Mouse (Mus musculus) heart, embryonic 14.5 days (tissue): ENCODE data around the gene Ankrd33b. TPM values are rescaled to one million over a fixed set of nuclear protein-coding genes. Genes with fewer than 3 reads are reported as not detected.

Experiments used
- ATAC-seq: fragments of 200-750 bp; cut with Nextera tagmentation; 2 replicates; pipeline ENCODE4 v1.8.0; 2017; ENCODE audit warnings: low read depth, moderate TSS enrichment; ENCODE audit not compliant: insufficient number of reproducible peaks, insufficient read depth, low FRiP score
- H3K27ac ChIP-seq, 2 experiments: fragments of 200-500 bp in 1 of 2; fragments of 300-500 bp in 1 of 2; sonication (generic) in 1 of 2; replicated peaks in 1 of 2; 2 replicates each; pipeline ENCODE4 v1.5.1; 2012 to 2014; ENCODE audit warnings: low read depth in 2 of 2, low read length in 2 of 2, control low read depth in 1 of 2, mild to moderate bottlenecking in 1 of 2, mixed read lengths in 1 of 2; ENCODE audit not compliant: control insufficient read depth in 1 of 2, insufficient read depth in 1 of 2
- H3K27me3 ChIP-seq: fragments of 300-500 bp; sonication (generic); 2 replicates; pipeline ENCODE4 v1.6.1; 2014; ENCODE audit warnings: mild to moderate bottlenecking, low read length, control low read depth; ENCODE audit not compliant: control insufficient read depth, insufficient read depth
- H3K36me3 ChIP-seq: fragments of 300-500 bp; sonication (generic); 2 replicates; pipeline ENCODE4 v1.6.1; 2014; ENCODE audit warnings: mild to moderate bottlenecking, control low read depth, low read length, mixed read lengths; ENCODE audit not compliant: control insufficient read depth, insufficient read depth
- H3K4me1 ChIP-seq, 2 experiments: fragments of 200-500 bp in 1 of 2; fragments of 300-500 bp in 1 of 2; sonication (generic) in 1 of 2; 2 replicates each; pipeline ENCODE4 v1.6.1; 2012 to 2014; ENCODE audit warnings: low read length in 2 of 2, control low read depth in 1 of 2, mixed read lengths in 1 of 2; ENCODE audit not compliant: control insufficient read depth in 2 of 2, insufficient read depth in 2 of 2
- H3K4me2 ChIP-seq: fragments of 300-500 bp; sonication (generic); 2 replicates; pipeline ENCODE4 v1.6.1; 2014; ENCODE audit warnings: mild to moderate bottlenecking, low read length
- H3K4me3 ChIP-seq, 2 experiments: fragments of 200-500 bp in 1 of 2; fragments of 300-500 bp in 1 of 2; sonication (generic) in 1 of 2; 2 replicates each; pipeline ENCODE4 v1.5.1; 2012 to 2014; ENCODE audit warnings: low read length in 2 of 2, mild to moderate bottlenecking in 2 of 2, control low read depth in 1 of 2, low read depth in 1 of 2, moderate library complexity in 1 of 2; ENCODE audit not compliant: control insufficient read depth in 1 of 2, insufficient read depth in 1 of 2
- H3K9ac ChIP-seq: fragments of 300-500 bp; sonication (generic); 2 replicates; pipeline ENCODE4 v1.6.1; 2014; ENCODE audit warnings: mild to moderate bottlenecking, low read length
- H3K9me3 ChIP-seq: fragments of 300-500 bp; sonication (generic); 2 replicates; pipeline ENCODE4 v1.6.1; 2016; ENCODE audit warnings: low read length, control low read depth; ENCODE audit not compliant: control insufficient read depth
- WGBS: fragments of 180-500 bp; shearing (Covaris S2); extraction: QIAGEN DNeasy Blood & Tissue Kit; methylation state at CpG from one replicate; pipeline ENCODE4 v1.1.7; 2014; 5-methylcytosine and 5-hydroxymethylcytosine counted together
- polyA plus RNA-seq: library from polyadenylated mRNA; unstranded; fragments of >200 nt; fragmentation: Nextera tagmentation; extraction: Ambion mirVana; gene quantifications from 2 replicates; pipeline ENCODE4 v1.2.1, GENCODE M21; 2014

Ankrd33b gene
- polyA plus RNA-seq, 1 experiment from 2014 or later = 2.9 TPM

DNA sequence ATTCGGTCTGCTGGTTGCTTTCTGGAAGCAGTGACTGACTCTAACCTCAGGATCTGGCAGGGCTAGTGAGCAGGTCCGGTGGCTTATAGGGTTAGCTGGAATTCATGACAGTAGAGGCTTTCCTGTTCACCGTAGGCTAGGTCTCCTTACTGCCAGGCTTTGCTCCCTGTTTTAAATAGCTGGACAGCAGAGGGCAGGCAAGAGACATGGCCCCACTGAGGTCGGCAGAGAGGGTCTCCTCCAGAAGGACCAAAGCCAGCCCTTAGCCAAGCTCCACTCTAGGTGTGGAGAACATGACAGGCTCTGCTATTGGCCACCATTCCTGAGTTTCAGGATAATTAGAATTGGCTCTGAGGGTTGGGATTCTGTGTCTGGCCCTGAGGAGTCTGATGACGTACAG is 83.4 kb downstream of the Ankrd33b start:
- no peak overlapping the region for H3K9ac ChIP-seq
- no peaks in the 10 kb centered on the region for H3K36me3 ChIP-seq
- H3K27ac ChIP-seq = no peak overlapping the region
- no peak for ATAC-seq
- no peaks in the 10 kb centered on the region for H3K27me3 ChIP-seq
- no peak overlapping the region for H3K4me2 ChIP-seq
- no peaks in the 10 kb centered on the region for H3K9me3 ChIP-seq
- 54% methylated on average over 5 of the region's 5 CpGs for WGBS
- H3K4me1 ChIP-seq = peaks cover 3 to 5% of the 10 kb centered on the region in 2 experiments
- H3K4me3 ChIP-seq = no peak overlapping the region

DNA sequence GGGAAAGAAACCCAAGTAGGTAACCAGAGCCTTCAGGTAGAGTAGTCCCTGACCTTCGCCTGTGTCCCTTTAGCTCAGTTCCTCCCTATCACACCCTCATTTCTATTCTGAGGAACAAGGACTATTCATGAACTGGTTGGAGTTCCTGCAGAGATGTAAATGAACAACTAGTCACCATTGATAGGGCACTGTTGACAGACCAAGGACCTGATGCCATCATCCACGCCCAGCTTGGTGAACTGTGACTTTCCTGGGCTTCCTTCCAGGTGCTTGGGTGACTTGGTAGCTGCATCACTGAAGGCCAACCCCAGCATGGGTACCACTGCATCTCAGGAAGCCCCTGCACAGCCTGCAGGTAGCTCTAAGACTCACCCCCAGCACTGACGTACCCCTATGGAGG is 85.2 kb downstream of the Ankrd33b start:
- H3K4me1 ChIP-seq = peaks cover 6 to 9% of the 10 kb centered on the region in 2 experiments
- no peaks in the 10 kb centered on the region for H3K27me3 ChIP-seq
- H3K9me3 ChIP-seq = no peaks in the 10 kb centered on the region
- H3K4me2 ChIP-seq = no peak overlapping the region
- 74% methylated on average over 3 of the region's 3 CpGs for WGBS
- H3K27ac ChIP-seq = no peak overlapping the region
- no peaks in the 10 kb centered on the region for H3K36me3 ChIP-seq
- H3K9ac ChIP-seq = no peak overlapping the region
- ATAC-seq = no peak
- H3K4me3 ChIP-seq = no peak overlapping the region

GRCm38 (mm10) chr15:31281830-31282229 is 85.7 kb downstream of the Ankrd33b start:
- Histone ChIP-seq H3K4me2 (no peak overlapping the region), H3K9me3 (no peaks in the 10 kb centered on the region), H3K27me3 (no peaks in the 10 kb centered on the region), H3K4me3 (no peak overlapping the region), H3K36me3 (no peaks in the 10 kb centered on the region), H3K4me1 (peaks cover 4 to 9% of the 10 kb centered on the region in 2 experiments), H3K9ac (no peak overlapping the region), H3K27ac (no peak overlapping the region)
- no peak for ATAC-seq
- 60% methylated on average over 13 of the region's 13 CpGs for WGBS

DNA sequence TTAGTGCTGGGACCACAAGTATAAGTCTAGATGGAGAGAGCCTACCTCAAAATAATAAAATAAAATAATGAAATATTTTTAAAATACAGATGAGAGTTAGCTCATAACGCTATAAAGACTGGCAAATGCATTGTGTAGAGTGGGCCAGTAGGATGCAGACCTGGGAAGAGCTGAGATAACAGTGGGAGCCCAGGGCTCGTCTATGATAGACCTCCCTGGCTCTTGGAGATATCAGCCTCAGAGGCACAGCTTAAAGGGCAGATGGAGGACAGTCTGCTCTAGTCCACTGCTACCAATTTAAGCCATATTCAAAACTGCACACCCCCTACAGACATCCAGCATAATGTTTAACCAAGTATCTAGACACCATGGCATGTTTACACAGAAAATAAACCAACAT is 86.8 kb downstream of the Ankrd33b start:
- Histone ChIP-seq H3K27ac (no peak overlapping the region), H3K4me3 (no peak overlapping the region), H3K9ac (no peak overlapping the region), H3K4me2 (no peak overlapping the region), H3K36me3 (no peaks in the 10 kb centered on the region), H3K9me3 (no peaks in the 10 kb centered on the region), H3K4me1 (peaks cover 4 to 9% of the 10 kb centered on the region in 2 experiments), H3K27me3 (no peaks in the 10 kb centered on the region)
- no peak for ATAC-seq
- WGBS = 32% methylated on average over 2 of the region's 2 CpGs

DNA sequence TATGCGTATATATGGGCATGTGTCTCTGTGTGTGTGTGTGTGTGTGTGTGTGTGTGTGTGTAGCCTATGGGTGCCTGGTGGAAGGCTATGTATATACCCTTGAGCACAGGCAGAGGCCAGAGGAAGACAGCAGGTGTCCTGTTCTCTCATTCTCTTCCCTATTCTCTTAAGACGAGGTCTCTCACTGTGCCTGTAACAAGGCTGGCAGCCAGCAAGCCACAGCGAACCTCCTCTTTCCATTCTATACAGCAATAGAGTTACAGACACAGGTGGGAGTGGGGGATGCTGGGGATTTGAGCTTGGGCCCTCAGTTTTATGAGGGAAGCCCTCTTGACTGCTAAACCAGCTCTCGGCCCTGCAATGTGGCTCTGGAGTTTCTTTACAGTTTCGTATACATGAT is 87.5 kb downstream of the Ankrd33b start:
- H3K36me3 ChIP-seq = no peaks in the 10 kb centered on the region
- no peaks in the 10 kb centered on the region for H3K27me3 ChIP-seq
- H3K9ac ChIP-seq = no peak overlapping the region
- WGBS = 91% methylated on average over 5 of the region's 5 CpGs
- H3K27ac ChIP-seq = no peak overlapping the region
- ATAC-seq = no peak
- H3K9me3 ChIP-seq = no peaks in the 10 kb centered on the region
- no peak overlapping the region for H3K4me2 ChIP-seq
- H3K4me3 ChIP-seq = no peak overlapping the region
- peaks cover 4 to 9% of the 10 kb centered on the region in 2 experiments for H3K4me1 ChIP-seq

- no peak overlapping the region for H3K27ac ChIP-seq
- no peak overlapping the region for H3K9ac ChIP-seq
- H3K4me1 ChIP-seq = peaks cover 4 to 9% of the 10 kb centered on the region in 2 experiments
- 88% methylated on average over 6 of the region's 6 CpGs for whole genome bisulfite sequencing
- no peaks in the 10 kb centered on the region for H3K9me3 ChIP-seq
- no peaks in the 10 kb centered on the region for H3K27me3 ChIP-seq
- ATAC-seq = no peak
- H3K4me3 ChIP-seq = no peak overlapping the region
- no peaks in the 10 kb centered on the region for H3K36me3 ChIP-seq
- H3K4me2 ChIP-seq = no peak overlapping the region
These were observed 87.9 kb downstream of the Ankrd33b start for GRCm38 (mm10) chr15:31279577-31280004.

GRCm38 (mm10) chr15:31279120-31279519 is 88.4 kb downstream of the Ankrd33b start:
- Histone ChIP-seq H3K9ac (no peak overlapping the region), H3K27ac (no peak overlapping the region), H3K4me3 (no peak overlapping the region), H3K4me2 (no peak overlapping the region), H3K9me3 (no peaks in the 10 kb centered on the region), H3K36me3 (0 out of 2 replicates have a peak, but pooled peaks cover under 1% of the 10 kb centered on the region), H3K27me3 (no peaks in the 10 kb centered on the region), H3K4me1 (peaks cover 4 to 9% of the 10 kb centered on the region in 2 experiments)
- 91% methylated on average over 2 of the region's 2 CpGs for WGBS
- ATAC-seq = no peak

DNA sequence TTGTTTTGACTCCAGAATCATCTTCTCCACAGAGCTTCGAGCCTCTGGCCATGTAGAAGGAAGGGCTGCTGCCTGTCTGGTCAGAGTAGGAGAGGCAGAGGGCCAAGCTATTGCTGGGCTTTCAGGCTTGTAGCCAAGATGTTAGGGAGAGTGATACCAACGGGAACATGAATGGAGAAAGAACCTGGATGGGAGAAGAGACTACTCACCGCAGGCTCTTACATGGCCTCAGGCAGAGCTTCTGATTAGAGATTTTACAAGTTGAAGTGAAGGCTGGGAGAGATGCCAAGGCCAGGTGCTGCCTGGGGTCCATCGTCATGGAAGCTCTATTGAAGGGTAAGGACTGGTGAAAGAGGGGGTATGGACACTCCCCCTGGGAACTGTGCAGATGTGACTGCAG is 89.4 kb downstream of the Ankrd33b start:
- H3K9me3 ChIP-seq = no peaks in the 10 kb centered on the region
- no peak overlapping the region for H3K9ac ChIP-seq
- H3K27ac ChIP-seq = no peak overlapping the region
- 0 out of 2 replicates have a peak, but pooled peaks cover 3% of the 10 kb centered on the region for H3K36me3 ChIP-seq
- no peak for ATAC-seq
- H3K4me3 ChIP-seq = no peak overlapping the region
- H3K4me2 ChIP-seq = no peak overlapping the region
- H3K27me3 ChIP-seq = no peaks in the 10 kb centered on the region
- H3K4me1 ChIP-seq = peaks cover 10 to 18% of the 10 kb centered on the region in 2 experiments
- WGBS = 38% methylated on average over 4 of the region's 4 CpGs
